Mouse (Mus musculus) heart, postnatal 36 days (tissue): ENCODE results near the gene Gm17018. TPM values are rescaled to one million over a fixed set of nuclear protein-coding genes. Genes with fewer than 3 reads are reported as not detected.
A peak's percentile ranks its signal among the peaks of the same experiment; 100 is the strongest.

Experiments used
- DNase-seq, 2 experiments: peaks; one replicate each; pipeline ENCODE4 v3.0.0; 2021 to 2022
- intact Hi-C: fragments of 180-260 bp; cut with DNase I; formaldehyde crosslinking; loops from one replicate; pipeline ENCODE4 v1.15.1; 2025
- total RNA-seq, 2 experiments: library from RNA; stranded (reverse); gene quantifications; 2 replicates each; pipeline ENCODE4 v1.2.3; 2021

Gene Gm17018
- total RNA-seq, 2 experiments from 2014 or later = 17.6 to 21.5 TPM

DNA sequence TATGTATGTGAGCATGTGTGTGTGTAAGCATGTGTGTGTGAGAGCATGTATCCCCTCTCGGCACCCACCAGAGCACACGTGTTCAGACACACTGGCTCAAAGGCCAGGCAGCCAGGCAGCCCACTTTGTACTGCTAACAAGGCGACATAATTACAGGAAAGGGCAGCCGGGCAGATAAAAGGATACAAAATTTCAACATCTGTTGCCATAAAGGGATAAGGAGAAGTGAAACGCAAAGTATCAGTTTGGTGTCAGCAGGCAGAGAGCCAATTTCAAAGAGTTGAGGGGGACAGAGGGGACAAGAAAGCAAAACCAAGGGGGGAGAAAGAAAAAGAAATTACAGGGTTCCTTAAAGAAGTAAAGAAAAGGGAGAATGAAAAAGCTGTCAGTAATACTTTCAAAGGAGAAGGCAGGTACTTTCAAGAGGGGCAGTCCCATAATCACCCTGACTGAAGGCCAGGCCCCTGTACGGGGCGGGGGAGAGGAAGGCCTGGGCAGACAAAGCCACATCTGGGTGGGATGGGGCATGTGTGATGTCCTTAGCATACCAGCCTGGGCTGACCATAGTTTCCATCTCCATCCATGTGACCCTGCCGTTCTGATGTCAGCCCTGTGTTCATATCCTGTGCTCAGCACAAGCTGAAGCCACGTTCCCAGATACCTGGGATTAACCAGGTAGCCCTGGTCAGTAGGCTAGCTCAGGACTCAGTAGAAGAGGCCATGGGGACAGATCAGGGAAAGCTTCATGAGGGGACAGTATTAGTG, 24.6 kb downstream of the Gm17018 start:
- DNase-seq = no peak
- intact Hi-C loops = no loop called here

DNA sequence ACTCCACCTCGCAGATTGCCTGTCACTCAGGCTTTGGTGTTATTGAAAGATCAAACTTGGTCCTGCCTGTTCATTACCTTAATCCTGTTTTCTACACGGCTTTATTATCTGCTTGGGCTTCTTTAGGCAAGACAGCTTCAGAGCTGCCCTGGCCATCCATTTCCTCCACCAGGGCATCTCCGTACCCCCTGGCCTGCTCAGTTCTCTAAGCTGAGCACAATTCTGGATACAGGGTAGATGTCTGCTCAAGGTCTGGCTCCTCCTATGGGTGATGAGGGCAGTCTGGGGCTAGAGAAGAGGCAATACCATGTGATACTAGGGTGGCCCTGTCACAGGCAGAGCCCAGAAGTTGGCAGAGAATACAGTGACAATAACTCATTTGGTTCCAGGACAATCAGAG, 26.4 kb downstream of the Gm17018 start:
- no peak for DNase-seq
- intact Hi-C loops = no loop called here

DNA sequence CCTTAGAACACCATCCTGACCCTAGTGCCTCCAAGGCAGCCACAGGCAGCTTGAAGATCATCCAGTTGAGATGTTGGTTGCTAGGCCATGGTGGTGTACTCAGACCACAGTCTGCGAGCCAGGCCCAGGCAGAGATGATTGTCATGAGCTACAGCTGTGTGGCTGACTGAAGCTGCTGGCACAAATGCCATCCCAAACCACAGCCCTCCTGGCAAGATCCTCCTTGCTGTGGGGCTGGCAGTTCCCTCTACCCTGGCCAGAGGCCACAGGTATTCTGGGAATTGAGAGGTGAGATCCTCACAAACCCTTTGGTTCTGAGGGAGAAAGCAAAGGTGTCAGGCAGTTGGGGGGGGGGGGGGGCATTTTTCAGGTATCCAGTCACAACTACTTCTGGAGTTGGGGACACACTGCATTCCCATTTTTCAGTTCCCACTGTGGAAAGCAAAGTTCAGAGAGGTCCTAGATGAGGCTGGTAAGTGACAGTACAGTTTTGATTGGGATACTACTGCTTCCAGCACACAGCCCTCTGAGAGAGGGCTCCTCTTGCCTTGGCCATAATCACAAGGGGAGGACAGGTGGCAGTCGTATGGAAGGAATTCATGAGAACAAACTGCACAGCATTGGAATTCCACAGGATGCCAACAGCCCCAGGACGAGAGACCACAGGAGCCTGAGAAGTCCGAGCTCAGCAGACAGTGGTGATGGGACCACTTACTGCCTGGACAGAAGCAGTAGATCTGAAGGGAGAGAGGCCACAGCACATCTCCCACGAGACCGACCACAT, 27.3 kb downstream of the Gm17018 start:
- peak; percentile 31 to 44 for DNase-seq
- intact Hi-C loops = no loop called here

DNA sequence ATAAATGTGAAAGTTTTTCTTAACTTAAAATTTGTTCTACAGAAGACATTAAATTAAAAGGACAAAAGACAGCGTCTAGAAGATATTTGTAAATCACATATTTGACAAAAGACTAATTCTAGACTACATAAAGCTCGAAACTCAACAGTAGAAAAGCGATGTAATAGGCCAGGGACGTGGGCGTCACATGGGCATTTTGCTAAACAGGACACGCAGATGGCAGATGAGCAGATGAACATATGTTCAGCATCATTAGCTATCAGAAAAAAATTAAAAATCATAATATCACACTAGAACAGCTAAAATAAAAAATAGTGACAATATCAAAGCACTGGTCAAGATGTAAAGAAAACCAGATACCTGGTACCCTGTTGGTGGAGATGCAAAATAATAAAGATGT, 29.3 kb downstream of the Gm17018 start:
- no peak for DNase-seq
- intact Hi-C loops = no loop called here

DNA sequence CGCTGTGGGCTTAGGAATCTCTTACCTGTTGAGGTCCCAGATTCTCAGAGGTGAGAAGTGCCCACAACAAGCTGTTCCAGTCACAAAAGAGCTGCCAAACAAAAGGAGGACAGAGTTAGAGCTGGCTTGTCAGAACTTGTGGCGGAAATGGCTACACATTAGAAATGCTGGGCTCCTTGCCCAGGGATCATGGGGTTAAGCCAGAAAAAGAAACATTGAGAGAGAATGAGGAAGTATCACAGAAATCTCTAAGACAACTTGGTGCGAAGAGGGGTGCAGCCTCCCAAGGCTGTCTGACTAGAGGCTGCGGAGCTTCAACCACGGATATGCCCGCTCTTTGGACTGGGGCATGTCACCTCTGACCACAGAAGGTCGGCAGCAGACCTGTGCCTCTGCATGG, 31.3 kb downstream of the Gm17018 start:
- DNase-seq = peak; percentile 72 to 75
- intact Hi-C loops = no loop called here

DNA sequence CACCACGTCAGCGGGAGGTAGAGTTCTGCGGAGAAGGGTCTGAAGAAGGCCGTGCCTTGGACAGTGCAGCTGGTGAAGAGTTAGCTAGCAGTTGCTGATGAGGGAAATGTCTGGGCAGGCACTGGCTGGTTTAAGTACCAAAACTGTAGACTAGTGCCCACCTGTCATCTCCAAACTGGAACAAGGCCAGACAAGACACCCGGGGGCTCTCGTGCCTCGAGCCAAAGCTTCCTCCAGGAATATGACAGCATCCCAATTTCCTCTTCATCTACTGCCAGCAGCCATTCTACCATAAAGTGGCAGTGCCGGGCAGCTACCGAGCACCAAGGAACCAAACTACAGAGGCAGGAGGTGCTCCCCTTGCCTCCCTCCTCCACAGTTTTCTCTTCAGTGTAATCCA, 32.5 kb downstream of the Gm17018 start:
- intact Hi-C loops = no loop called here
- DNase-seq = no peak

DNA sequence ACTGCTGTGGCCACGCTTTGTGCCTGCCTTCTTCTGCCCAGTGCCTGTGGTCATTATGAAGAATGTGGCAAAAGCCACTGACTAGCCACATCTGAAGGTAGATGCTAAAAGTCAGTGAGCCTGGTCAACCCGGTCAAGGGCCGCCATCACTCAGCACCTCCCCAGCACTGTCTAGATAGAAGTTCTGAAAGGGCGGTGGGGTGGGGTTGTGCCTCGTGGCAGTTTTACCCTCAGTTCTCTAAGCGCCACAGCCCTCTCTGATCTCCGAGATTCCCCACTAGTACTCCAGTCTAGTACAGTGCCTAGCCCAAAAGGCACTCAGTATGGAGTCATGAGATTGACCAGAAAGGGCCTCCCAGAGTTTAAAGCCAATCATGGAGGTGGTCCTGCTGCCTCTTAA, 33.7 kb downstream of the Gm17018 start:
- intact Hi-C loops = no loop called here
- no peak for DNase-seq

DNA sequence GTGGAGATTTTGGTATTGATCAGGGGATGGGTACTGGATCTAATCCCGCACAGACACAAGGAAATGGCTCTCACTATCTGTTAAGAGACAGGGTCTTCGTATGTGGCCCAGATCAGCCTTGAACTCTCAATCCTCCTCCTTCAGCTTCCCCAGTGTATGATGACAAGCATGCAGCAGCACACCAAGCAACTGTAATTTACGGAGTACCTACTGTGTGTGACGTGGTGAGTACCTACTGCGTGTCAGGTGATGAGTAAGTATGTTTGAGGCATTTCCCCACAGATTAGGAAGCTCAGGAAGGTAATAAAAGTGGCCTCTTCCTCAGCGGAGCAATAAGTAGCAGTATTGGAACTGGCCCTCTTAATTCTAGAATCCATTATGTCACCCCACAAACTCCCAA, 35.1 kb downstream of the Gm17018 start:
- intact Hi-C loops = no loop called here

DNA sequence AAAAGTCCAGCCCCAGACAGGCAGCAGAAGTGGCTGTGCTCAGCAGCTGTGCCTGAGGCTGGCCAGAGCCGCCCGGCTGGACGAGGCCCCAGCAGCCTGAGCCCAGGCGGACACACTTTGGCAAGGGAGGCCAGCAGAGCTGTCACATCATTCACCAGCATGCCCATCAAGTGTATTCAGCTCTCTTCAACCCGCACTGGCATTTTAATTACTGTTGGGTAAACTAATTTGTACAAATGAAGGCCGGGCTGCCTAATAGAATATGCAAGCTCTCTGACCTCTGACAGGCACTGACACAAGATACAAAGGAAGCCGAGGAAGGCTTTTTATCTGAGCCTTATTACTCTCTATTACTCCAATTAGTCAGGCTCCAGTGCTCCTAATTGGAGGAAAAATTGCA, 35.6 kb downstream of the Gm17018 start:
- intact Hi-C loops = no loop called here
- peak; percentile 28 to 29 for DNase-seq

More for the DNA sequence above, 35.1 kb downstream of the Gm17018 start:
- DNase-seq = no peak

DNA sequence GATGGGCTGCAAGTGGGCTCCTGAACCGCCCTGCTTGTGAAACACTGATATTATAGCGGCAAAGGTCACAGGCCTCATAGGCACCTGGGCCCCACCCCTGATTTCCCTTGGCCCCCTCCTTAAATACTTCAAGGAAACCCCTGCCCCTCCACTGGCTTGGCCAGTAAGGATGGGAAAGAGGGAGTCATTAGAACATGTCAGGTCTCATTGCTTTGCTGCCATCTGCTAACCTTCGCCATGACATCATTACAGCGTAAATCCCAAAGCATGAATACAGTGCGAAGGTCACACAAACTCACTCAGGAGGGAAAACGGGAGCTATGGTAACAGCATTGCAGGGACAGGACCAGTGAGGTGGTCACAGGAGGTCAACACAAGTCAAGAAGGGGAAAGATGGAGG, 36.0 kb downstream of the Gm17018 start:
- intact Hi-C loops = no loop called here
- no peak for DNase-seq

DNA sequence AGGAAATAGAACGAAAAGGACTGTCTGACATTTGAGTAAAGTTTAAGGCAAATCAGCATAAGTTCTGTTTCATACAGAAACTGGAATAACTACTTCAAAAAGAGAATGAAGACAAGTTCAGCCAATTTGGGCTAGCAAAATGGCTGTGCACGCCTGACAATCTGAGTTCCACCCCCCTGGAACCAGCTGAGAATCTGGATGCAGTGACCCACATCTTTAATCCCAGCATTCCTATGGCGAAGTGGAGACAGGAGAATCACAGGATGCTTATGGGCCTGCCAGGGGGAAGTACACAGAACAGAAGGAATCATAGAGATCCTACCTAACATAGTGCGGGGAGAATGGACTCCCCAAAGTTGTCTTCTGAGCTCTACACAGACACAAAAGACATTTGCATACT, 36.7 kb downstream of the Gm17018 start:
- intact Hi-C loops = no loop called here
- DNase-seq = no peak

DNA sequence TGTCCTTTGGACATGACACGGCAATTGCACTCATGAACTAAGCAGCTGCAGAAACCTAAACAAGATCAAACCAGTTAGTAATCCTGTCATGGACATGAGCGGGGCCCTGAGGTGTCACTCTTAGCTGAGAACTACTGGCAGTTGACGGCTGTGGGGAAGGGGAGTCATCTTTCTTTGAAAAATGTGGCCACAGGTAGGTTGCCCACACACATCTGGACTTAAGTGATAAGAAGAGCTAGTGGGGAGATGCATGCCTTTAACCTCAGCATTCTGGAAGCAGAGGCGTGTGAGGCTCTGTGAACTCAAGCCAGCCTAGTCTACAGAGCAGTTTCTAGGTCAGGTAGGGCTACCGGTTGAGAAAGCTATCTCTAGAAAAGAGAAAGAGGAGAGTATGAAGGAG, 42.2 kb downstream of the Gm17018 start:
- intact Hi-C loops = no loop called here

DNA sequence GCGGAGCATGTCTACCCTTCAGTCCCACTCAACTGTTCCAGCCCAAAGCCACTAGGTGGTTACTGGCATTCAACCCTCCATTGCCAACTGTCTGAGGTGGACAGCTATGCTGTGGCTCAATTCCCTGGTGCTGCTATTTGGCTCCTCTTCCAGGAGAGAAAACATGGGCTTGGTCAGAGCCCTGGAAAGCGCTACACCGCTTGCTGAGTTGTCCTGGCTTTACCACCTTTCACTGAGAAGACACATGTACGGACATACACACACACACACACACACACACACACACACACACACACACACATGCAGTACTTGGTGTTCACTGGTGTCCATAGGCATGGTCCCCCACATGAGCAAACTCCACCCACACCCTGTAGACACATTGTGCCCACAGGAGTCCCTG, 46.3 kb downstream of the Gm17018 start:
- intact Hi-C loops = no loop called here
- no peak for DNase-seq

More for the DNA sequence above, 42.2 kb downstream of the Gm17018 start:
- no peak for DNase-seq

DNA sequence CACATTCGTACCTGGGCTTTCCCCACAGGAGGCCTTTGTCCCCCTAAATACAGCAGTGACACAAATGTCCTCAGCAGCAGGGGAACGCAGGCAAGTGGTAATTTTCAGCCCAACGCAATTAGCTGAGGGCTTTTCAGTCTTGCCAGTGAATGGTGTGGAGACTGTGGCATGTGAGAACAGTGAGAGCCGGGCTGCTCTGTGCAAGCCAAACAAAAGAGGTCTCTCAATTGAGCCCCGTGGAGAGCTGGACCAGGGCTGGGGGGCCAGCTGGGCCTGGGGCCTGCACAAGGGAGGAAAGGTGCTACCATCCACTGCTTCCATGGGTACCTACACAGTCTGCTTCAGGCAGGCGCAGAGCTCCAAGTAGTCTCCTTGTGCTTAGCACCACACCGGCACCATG, 47.1 kb downstream of the Gm17018 start:
- intact Hi-C loops = no loop called here
- DNase-seq = no peak

DNA sequence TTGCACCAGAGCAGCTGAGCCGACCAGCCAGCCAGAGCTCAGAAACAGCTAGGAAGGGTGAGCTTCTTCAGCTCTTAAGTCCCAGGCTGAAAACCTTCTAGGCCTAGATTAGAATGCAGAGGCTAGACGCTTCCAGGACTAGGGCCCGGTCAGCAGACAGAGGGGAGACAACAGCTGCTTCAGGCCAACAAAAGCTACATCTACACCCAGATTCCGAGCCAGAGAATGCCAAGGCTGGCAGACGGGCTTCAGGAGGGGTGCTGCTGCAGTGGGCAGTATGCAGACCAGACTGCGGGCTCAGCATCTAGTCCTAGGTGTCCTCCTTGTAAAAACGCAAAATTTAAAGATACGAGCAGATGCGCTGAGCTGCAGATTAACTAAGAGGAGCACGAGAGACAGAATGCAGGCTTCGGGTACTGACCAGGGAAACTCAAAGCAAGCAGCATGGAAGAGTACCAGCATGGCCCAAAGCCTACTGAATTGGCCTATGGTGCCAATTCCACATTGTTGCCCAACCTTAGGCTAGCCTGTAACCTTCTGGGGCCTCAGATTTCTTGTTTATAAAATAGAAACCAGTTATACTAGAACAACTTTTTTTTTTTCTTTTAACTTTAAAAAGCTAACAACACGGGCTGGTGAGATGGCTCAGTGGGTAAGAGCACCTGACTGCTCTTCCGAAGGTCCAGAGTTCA, 48.4 kb downstream of the Gm17018 start:
- DNase-seq = no peak
- intact Hi-C loops = no loop called here

DNA sequence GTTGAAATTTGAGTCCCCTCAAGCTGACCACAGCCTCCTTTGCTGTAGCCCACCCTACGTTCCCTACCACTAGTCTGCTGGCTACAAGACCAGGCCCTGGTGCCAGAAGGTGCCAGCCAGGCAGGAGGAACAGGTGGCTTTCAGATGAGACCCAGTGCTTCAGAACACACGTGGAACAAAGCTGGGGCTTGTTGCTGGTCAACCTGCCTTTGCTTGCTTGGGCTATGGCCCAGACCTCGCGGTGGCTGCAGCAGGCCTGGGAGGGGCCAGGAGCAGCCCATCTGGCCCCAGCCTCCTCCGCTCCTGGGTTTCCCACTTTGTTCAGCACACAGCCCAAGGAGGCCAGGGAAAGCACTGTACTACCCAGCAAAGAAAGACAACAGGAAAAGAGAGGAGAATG, 50.4 kb downstream of the Gm17018 start:
- intact Hi-C loops = no loop called here
- no peak for DNase-seq

DNA sequence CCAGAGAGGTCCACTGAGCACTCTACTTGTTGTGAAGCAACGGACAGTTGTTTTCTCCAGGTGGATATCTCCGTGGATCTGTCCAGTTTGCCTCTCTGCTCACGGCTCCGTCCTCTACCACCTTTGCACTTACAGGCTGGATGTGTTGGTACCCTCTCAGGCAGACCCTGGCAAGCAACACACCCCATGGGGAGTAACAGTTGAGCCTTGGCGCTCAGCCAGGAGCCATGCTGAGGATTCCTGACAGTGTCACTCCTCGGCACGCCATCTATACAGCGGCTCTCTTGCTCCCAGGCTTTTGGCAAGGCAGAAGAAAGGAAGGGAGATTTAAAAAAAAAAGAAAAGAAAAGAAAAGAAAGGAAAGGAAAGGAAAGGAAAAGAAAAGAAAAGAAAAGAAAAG, 54.0 kb downstream of the Gm17018 start:
- intact Hi-C loops = no loop called here
- DNase-seq = no peak

DNA sequence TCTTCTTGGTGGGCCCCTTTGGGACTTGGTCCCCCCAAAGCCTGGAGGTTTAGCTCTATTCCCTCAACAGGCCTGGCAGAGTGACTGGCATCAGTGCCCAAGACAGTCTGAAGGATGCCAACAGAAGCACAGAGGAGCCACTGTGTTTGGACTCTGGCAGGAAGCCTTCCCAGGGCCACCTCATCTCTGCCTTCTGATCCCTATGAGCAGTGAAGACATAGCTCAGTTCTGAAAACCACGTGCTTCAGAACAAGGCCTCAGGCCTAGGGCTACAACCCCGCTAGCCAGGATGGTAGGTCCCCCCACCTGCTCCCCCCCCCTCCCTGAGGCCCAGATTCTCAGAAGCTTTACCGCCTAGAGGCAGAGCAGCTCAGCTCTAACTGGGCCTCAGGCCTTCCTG, 54.5 kb downstream of the Gm17018 start:
- no peak for DNase-seq

DNA sequence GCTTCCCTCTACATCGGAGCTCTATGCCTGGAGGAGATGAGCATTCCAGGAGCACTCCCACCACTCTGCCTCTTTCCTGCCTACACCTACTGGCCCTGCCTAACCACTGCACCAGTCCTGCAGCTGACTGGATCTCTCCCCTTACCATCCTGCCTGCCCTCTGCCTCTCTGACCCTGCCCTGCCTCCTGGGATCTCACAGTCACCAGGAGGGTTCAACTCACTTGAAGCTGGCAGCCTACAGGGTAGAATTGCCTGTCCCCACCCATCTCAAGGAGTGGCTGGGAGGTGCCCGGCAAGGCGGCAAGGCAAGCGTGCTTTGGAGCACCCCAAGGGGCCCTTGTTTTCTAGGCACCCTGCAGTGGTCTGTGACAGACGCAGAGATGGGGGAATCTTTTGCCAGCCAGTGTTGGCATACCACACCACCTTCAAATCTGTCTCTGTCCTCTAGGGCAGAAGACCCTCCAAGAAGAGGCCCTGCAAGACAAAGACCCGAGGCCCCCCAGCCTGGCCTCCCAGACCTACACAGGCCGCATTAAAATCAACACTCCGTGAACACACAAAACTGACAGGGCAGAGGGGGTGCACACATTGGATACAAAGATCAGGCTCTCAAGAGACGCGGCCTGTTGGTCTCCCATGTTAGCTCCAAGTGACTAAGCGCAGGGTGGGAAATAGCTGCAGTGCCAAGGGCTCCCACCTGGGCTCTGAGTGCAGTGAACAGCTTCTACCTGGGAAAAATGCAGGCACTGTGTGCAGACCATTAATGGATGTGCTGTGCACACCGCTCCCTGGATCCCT, 55.2 kb downstream of the Gm17018 start:
- no peak for DNase-seq
- intact Hi-C loops = no loop called here

More for the DNA sequence above, 54.5 kb downstream of the Gm17018 start:
- intact Hi-C loops = no loop called here

DNA sequence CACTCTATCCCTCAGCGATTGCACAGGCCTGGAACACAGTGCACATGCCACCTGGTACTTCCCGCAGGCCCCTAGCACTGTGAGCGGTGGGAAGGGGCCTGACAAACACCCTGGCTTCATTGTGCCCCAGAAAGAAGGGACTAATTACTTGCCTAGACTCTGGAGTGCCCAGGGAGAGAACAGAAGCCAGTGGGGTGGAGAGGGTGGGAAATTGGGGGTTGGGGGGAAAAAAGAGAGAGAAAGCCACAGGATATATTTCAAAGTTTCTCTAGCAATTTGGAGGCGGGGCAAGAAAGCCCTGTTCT, 55.8 kb downstream of the Gm17018 start:
- intact Hi-C loops = no loop called here
- no peak for DNase-seq

DNA sequence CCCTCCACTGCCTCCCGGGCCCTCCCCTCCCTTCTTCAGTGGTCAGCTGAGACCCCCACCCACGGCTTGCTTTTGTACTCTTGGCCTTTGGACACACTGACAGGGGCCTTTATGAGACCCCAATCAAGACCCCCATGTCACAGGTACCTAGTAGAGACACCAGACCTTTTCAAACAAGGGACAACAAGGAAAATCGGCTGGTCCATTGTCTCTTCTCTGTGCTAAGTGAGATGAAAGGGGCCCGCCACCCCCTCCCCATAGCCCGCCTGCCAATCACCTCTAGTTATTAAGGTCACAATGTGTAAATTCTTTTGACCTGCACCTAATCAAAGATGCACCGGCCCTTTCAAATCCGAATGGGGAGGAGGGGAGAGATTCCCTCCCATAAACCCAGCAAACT, 56.3 kb downstream of the Gm17018 start:
- no peak for DNase-seq
- intact Hi-C loops = no loop called here
